Mouse (Mus musculus) ovary, postnatal 36 days (tissue): Measurements from ENCODE around the gene Rnf133.

Experiments used
- DNase-seq: peaks from one replicate; pipeline ENCODE4 v3.0.0; 2022; ENCODE audit warnings: low spot score, mixed read lengths

Rnf133 gene

GRCm38 (mm10) chr6:23650205-23650604, at the start of gene Rnf133:
Rnf133 (minus strand) TSS chr6:23650305.
- DNase-seq, result no peak

DNA sequence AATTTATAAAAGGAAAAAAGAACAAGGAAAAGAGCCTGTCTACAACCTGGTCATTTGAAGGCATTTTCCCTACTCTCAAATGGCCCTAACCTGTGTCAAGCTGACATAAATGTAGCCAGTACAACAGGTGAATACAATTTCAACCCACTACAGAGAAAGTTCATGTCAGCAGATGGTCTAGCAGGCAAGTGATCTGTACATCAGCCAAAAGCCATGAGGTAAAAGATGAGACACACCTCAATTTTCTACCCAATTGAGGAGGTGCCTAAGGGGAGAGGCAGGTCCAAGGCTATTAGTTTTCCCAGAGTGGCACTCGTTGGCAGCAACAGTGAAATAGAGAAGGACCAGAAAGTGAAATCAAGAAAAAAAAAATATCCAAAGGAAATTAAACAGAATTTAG, 28.1 kb upstream of the Rnf133 start:
- DNase-seq, result no peak

DNA sequence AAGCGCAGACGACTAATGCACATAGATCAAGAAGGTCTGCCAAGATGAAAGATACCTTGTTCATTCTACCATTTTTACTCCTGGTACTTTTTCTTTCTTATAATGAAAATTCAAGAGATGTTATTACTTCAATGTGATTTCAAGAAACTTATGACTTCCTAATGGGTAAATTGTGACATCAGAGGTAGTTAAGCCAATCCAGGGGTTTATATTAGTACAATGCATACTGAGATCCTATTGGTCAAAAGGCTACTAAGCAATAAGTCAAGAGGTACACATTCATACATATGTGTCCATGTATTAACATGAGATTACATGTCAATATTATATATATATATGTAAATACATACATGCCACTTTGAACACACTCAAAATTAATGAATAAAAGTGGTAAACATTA, 4.9 kb upstream of the Rnf133 start, which contains the start of gene Rnf148:
Gene Rnf148, minus strand, starts transcription at position 101 of the 400 bp plus-strand sequence.
- no peak for DNase-seq

- DNase-seq, result no peak
These were observed 1.4 kb downstream of the Rnf133 start for GRCm38 (mm10) chr6:23648732-23649131.

DNA sequence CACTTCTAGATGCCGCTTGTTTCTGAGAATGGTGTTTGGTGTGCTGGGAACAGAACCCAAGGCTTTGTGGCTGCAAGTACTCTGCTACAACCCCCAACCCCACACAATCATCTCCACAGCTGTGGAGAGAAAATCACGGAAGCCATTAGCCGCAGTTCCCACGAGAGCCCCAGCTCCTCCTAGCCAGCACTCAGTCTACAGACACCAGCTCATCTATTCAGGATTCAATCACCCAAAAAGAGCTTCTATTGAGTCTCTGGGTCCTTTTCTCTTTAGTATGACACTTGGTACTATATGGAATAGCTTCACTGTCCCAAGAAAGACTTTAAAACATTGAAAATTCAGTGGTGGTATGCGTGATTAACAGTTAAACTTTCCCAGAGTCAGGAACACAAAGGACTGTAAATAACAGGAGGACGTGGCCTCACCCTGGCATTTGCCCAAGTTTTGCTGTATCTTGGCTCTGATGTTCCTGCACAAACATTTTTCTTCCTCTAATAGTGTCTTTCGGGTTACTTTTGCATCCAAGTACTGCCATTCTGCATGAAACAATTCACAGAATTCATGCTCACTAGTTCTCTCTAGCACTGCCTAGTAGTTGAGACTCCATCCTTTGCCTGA, 2.4 kb downstream of the Rnf133 start:
- no peak for DNase-seq

- peak; percentile 15 for DNase-seq
These were observed 13.0 kb downstream of the Rnf133 start for GRCm38 (mm10) chr6:23637081-23637480.

- no peak for DNase-seq
These were observed 14.9 kb downstream of the Rnf133 start for GRCm38 (mm10) chr6:23635208-23635607.

DNA sequence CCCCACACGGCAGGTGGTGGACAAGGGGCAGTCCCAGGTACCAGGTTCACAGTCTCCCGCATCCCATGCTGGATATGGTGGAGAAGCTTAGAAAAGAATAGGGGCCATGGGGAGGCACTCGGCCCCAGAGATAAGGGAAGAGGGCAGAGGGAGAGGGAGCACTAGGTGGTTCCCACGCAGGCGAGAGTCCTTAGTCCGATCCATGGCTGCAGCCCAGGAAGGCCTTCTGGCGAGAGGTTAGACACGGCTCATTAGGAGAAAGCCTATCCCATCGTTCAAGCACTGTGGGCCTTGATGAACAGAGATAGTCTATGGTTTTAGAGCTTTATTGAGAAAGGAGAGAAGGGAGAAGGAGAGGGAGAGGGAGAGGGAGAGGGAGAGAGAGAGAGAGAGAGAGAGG, 16.1 kb downstream of the Rnf133 start:
- DNase-seq, result no peak

GRCm38 (mm10) chr6:23630465-23630864, 19.6 kb downstream of the Rnf133 start:
- DNase-seq, result no peak
